Mouse (Mus musculus): ENCODE data around the gene Ufsp1. TPM values are rescaled to one million over a fixed set of nuclear protein-coding genes. Genes with fewer than 3 reads are reported as not detected.
A peak's percentile ranks its signal among the peaks of the same experiment; 100 is the strongest.

Ufsp1 gene
- total and polyA plus RNA-seq, 3 experiments = 6.9 to 16.1 TPM; not detected in 1

- Histone ChIP-seq H3K4me1 (ENCODE audit: control insufficient read depth in 1 of 2, insufficient read depth in 2 of 2, low read length in 2 of 2) (peaks cover 10 to 31% of the 10 kb centered on the region in 2 experiments), H3K36me3 (ENCODE audit: control insufficient read depth in 1 of 2, insufficient read depth in 2 of 2, low read length in 2 of 2) (peaks cover 22 to 31% of the 10 kb centered on the region in 2 experiments), H3K27ac (ENCODE audit: control insufficient read depth, low read depth, low read length) (no peak overlapping the region), H3K9ac (ENCODE audit: control insufficient read depth, low read depth, low read length, poor library complexity, severe bottlenecking) (peak overlapping the region; percentile 86), H3K27me3 (ENCODE audit: control insufficient read depth in 1 of 2, insufficient read depth in 2 of 2, low read length in 2 of 2) (no peaks in the 10 kb centered on the region), H3K9me3 (replicated peaks; ENCODE audit: insufficient read depth, low read length) (no peaks in the 10 kb centered on the region), H3K4me3 (ENCODE audit: control insufficient read depth in 1 of 2, insufficient read depth in 1 of 2, low read depth in 2 of 2, low read length in 2 of 2) (peak overlapping the region; percentile 66 to 74), H3K79me2 (ENCODE audit: control insufficient read depth, insufficient read depth, low read length, poor library complexity) (peaks cover 6% of the 10 kb centered on the region)
- TF ChIP-seq RCOR1 (IDR thresholded peaks at IDR 0.05; ENCODE audit: low read depth, low read length) = no peak
- TF ChIP-seq TBP (IDR thresholded peaks at IDR 0.05; ENCODE audit: low read depth, low read length) = no peak
- TF ChIP-seq EP300 (IDR thresholded peaks at IDR 0.05; ENCODE audit: low read depth in 1 of 2, low read length in 2 of 2) = no peak
- no peak for TF ChIP-seq HCFC1 (IDR thresholded peaks at IDR 0.05; ENCODE audit: low read depth, low read length)
- no peak for TF ChIP-seq POLR2AphosphoS5 (IDR thresholded peaks at IDR 0.05; ENCODE audit: borderline replicate concordance, low read depth, low read length)
- no peak for TF ChIP-seq POLR2AphosphoS2 (IDR thresholded peaks at IDR 0.05; ENCODE audit: low read length)
- no peak for TF ChIP-seq MYB (IDR thresholded peaks at IDR 0.05; ENCODE audit: low read depth, low read length)
- TF ChIP-seq GABPA (IDR thresholded peaks at IDR 0.05; ENCODE audit: low read depth, low read length) = no peak
- TF ChIP-seq JUND (IDR thresholded peaks at IDR 0.05; ENCODE audit: low read depth, low read length) = no peak
- TF ChIP-seq CHD1 (IDR thresholded peaks at IDR 0.05; ENCODE audit: low read depth, low read length) = no peak
- no peak for TF ChIP-seq ZKSCAN1 (IDR thresholded peaks at IDR 0.05; ENCODE audit: low read depth, low read length)
- no peak for TF ChIP-seq MYC (IDR thresholded peaks at IDR 0.05; ENCODE audit: low read depth, low read length)
- no peak for TF ChIP-seq POLR2A (IDR thresholded peaks at IDR 0.05; ENCODE audit: control insufficient read depth in 1 of 2, insufficient read depth in 1 of 2, low read depth in 1 of 2, low read length in 2 of 2, poor library complexity in 1 of 2)
- DNase-seq (ENCODE audit: low read depth, low spot score) = no peak
Measured at GRCm38 (mm10) chr5:137295296-137295695, 867 bp downstream of the Ufsp1 start.

GRCm38 (mm10) chr5:137295712-137296111 lies 1.3 kb downstream of the Ufsp1 start:
- Histone ChIP-seq H3K27ac (ENCODE audit: control insufficient read depth, low read depth, low read length) (no peak overlapping the region), H3K4me1 (ENCODE audit: control insufficient read depth in 1 of 2, insufficient read depth in 2 of 2, low read length in 2 of 2) (peaks cover 8 to 31% of the 10 kb centered on the region in 2 experiments), H3K4me3 (ENCODE audit: control insufficient read depth in 1 of 2, insufficient read depth in 1 of 2, low read depth in 2 of 2, low read length in 2 of 2) (no peak overlapping the region), H3K9ac (ENCODE audit: control insufficient read depth, low read depth, low read length, poor library complexity, severe bottlenecking) (no peak overlapping the region), H3K27me3 (ENCODE audit: control insufficient read depth in 1 of 2, insufficient read depth in 2 of 2, low read length in 2 of 2) (no peaks in the 10 kb centered on the region), H3K36me3 (ENCODE audit: control insufficient read depth in 1 of 2, insufficient read depth in 2 of 2, low read length in 2 of 2) (peaks cover 24 to 33% of the 10 kb centered on the region in 2 experiments), H3K9me3 (replicated peaks; ENCODE audit: insufficient read depth, low read length) (no peaks in the 10 kb centered on the region), H3K79me2 (ENCODE audit: control insufficient read depth, insufficient read depth, low read length, poor library complexity) (peaks cover 6% of the 10 kb centered on the region)
- TF ChIP-seq MYC (IDR thresholded peaks at IDR 0.05; ENCODE audit: low read depth, low read length) (no peak), ETS1 (IDR thresholded peaks at IDR 0.05; ENCODE audit: low read depth, low read length) (no peak), ZC3H11A (IDR thresholded peaks at IDR 0.05; ENCODE audit: low read depth, low read length) (no peak), NELFE (IDR thresholded peaks at IDR 0.05; ENCODE audit: low read depth, low read length) (no peak), KAT2A (conservative IDR thresholded peaks at IDR 0.05; ENCODE audit: low read depth, low read length) (no peak), EP300 (IDR thresholded peaks at IDR 0.05; ENCODE audit: low read depth in 1 of 2, low read length in 2 of 2) (no peak), MXI1 (IDR thresholded peaks at IDR 0.05; ENCODE audit: low read depth, low read length) (no peak), SIN3A (IDR thresholded peaks at IDR 0.05; ENCODE audit: low read length) (no peak), BHLHE40 (IDR thresholded peaks at IDR 0.05; ENCODE audit: borderline replicate concordance, low read depth, low read length) (no peak), TBP (IDR thresholded peaks at IDR 0.05; ENCODE audit: low read depth, low read length) (no peak), HCFC1 (IDR thresholded peaks at IDR 0.05; ENCODE audit: low read depth, low read length) (no peak), JUND (IDR thresholded peaks at IDR 0.05; ENCODE audit: low read depth, low read length) (no peak), POLR2AphosphoS5 (IDR thresholded peaks at IDR 0.05; ENCODE audit: borderline replicate concordance, low read depth, low read length) (no peak), ZMIZ1 (IDR thresholded peaks at IDR 0.05; ENCODE audit: low read depth, low read length) (no peak), GABPA (IDR thresholded peaks at IDR 0.05; ENCODE audit: low read depth, low read length) (no peak)
- no peak for DNase-seq (ENCODE audit: low read depth, low spot score)

Measured in MEL (cell line).